ENCODE assay signal across 10 mouse cellular contexts in genomic region chr16:13611399-13611798, GRCm38 (mm10). TPM values are rescaled to one million over a fixed set of nuclear protein-coding genes. Genes with fewer than 3 reads are reported as not detected.
DNase-seq lines count a peak whose midpoint lies in the region; ATAC-seq and TF ChIP-seq lines count a peak whose summit lies in the region.
"Had no signal": no experiment of that assay in that cellular context is flagged by ENCODE, and none has a peak within 500 bp of the region (broad histone marks: within the 10 kb centered on the region; RNA-seq: fewer than 3 reads in every experiment).

No protein-coding gene starts in this region.

- H3K4me3 ChIP-seq in liver, postnatal 0 days (ENCODE audit: low read depth, low read length): no peak overlapping the region
- H3K4me3 ChIP-seq in liver, embryonic 12.5 days: no peak overlapping the region
- H3K4me3 ChIP-seq in heart, embryonic 16.5 days (ENCODE audit: low read length): no peak overlapping the region
- no peak overlapping the region for H3K4me3 ChIP-seq in stomach, embryonic 16.5 days (replicated peaks; ENCODE audit: low read length)
- no peak overlapping the region for H3K4me3 ChIP-seq in hindbrain, embryonic 11.5 days (ENCODE audit: low read depth, low read length)
- H3K4me3 ChIP-seq: forebrain, embryonic 13.5 days; liver, embryonic 15.5 days had no signal

- TF ChIP-seq EP300 in liver, postnatal 0 days (IDR thresholded peaks at IDR 0.05; ENCODE audit: low read depth): no peak

- no peak overlapping the region for H3K9ac ChIP-seq in liver, postnatal 0 days (replicated peaks)
- H3K9ac ChIP-seq in liver, embryonic 12.5 days: no peak overlapping the region
- no peak overlapping the region for H3K9ac ChIP-seq in heart, embryonic 16.5 days (ENCODE audit: low read length)
- H3K9ac ChIP-seq in stomach, embryonic 16.5 days (ENCODE audit: low read length): no peak overlapping the region
- no peak overlapping the region for H3K9ac ChIP-seq in hindbrain, embryonic 11.5 days (ENCODE audit: low read depth, low read length)
- H3K9ac ChIP-seq: forebrain, embryonic 13.5 days; liver, embryonic 15.5 days had no signal

- H3K4me1 ChIP-seq in liver, postnatal 0 days (ENCODE audit: insufficient read depth): 0 out of 2 replicates have a peak, but pooled peaks cover 5% of the 10 kb centered on the region
- no peaks in the 10 kb centered on the region for H3K4me1 ChIP-seq in liver, embryonic 12.5 days
- H3K4me1 ChIP-seq in heart, embryonic 16.5 days (ENCODE audit: control insufficient read depth, insufficient read depth, low read length): peaks cover 7% of the 10 kb centered on the region
- peaks cover 17% of the 10 kb centered on the region for H3K4me1 ChIP-seq in stomach, embryonic 16.5 days (ENCODE audit: control insufficient read depth, insufficient read depth, low read length)
- H3K4me1 ChIP-seq in hindbrain, embryonic 11.5 days (replicated peaks; ENCODE audit: control insufficient read depth, insufficient read depth, low read length): no peaks in the 10 kb centered on the region
- H3K4me1 ChIP-seq: liver, embryonic 15.5 days had no signal

- peak; percentile 36; the same call in 1 of the 2 replicates for ATAC-seq in liver, postnatal 0 days
- no peak for ATAC-seq in liver, embryonic 12.5 days
- peak; percentile 67; the same call in 1 of the 2 replicates for ATAC-seq in heart, embryonic 16.5 days (replicated peaks; ENCODE audit: extremely low read depth, insufficient read depth, low FRiP score)
- peak; percentile 81 for ATAC-seq in stomach, embryonic 16.5 days (ENCODE audit: insufficient read depth, low FRiP score)
- ATAC-seq in inflammation-experienced regulatory T-cells, adult 6 months: no peak
- ATAC-seq in hindbrain, embryonic 11.5 days (ENCODE audit: low FRiP score): no peak
- ATAC-seq: forebrain, embryonic 13.5 days had no signal

- no peaks in the 10 kb centered on the region for H3K27me3 ChIP-seq in liver, postnatal 0 days (ENCODE audit: insufficient read depth, low read length)
- no peaks in the 10 kb centered on the region for H3K27me3 ChIP-seq in liver, embryonic 12.5 days (replicated peaks)
- no peaks in the 10 kb centered on the region for H3K27me3 ChIP-seq in heart, embryonic 16.5 days (ENCODE audit: control insufficient read depth, insufficient read depth, low read length)
- no peaks in the 10 kb centered on the region for H3K27me3 ChIP-seq in stomach, embryonic 16.5 days (ENCODE audit: control insufficient read depth, insufficient read depth, low read length)
- H3K27me3 ChIP-seq in hindbrain, embryonic 11.5 days (ENCODE audit: control insufficient read depth, insufficient read depth, low read length): no peaks in the 10 kb centered on the region
- H3K27me3 ChIP-seq: liver, embryonic 15.5 days had no signal

- no peak for TF ChIP-seq CTCF in liver, postnatal 0 days (IDR thresholded peaks at IDR 0.05; ENCODE audit: low read depth)

- H3K27ac ChIP-seq in liver, postnatal 0 days (ENCODE audit: low read depth): peak overlapping the region; percentile 1; the same call in 1 of the 2 replicates
- H3K27ac ChIP-seq in liver, embryonic 12.5 days: no peak overlapping the region
- H3K27ac ChIP-seq in heart, embryonic 16.5 days (ENCODE audit: low read length): peak overlapping the region; percentile 46
- H3K27ac ChIP-seq in stomach, embryonic 16.5 days (ENCODE audit: low read length): peak overlapping the region; percentile 90
- no peak overlapping the region for H3K27ac ChIP-seq in hindbrain, embryonic 11.5 days (ENCODE audit: low read depth, low read length)
- H3K27ac ChIP-seq: forebrain, embryonic 13.5 days; liver, embryonic 15.5 days had no signal

- H3K36me3 ChIP-seq in liver, postnatal 0 days (replicated peaks; ENCODE audit: insufficient read depth, low read length): peaks cover 3% of the 10 kb centered on the region; the same call in 1 of the 2 replicates
- peaks cover 17% of the 10 kb centered on the region for H3K36me3 ChIP-seq in liver, embryonic 12.5 days
- peaks cover 6% of the 10 kb centered on the region for H3K36me3 ChIP-seq in heart, embryonic 16.5 days (ENCODE audit: control insufficient read depth, insufficient read depth)
- no peaks in the 10 kb centered on the region for H3K36me3 ChIP-seq in stomach, embryonic 16.5 days (ENCODE audit: control insufficient read depth, insufficient read depth, low read length)
- H3K36me3 ChIP-seq in hindbrain, embryonic 11.5 days (ENCODE audit: control insufficient read depth, insufficient read depth, low read length): no peaks in the 10 kb centered on the region

- DNase-seq in liver, postnatal 0 days: no peak
- DNase-seq in kidney, postnatal 25 days: peak; percentile 45 to 59
- DNase-seq in hindbrain, embryonic 11.5 days (ENCODE audit: low spot score): no peak
- no peak for DNase-seq in thymus, adult 18-20 months

- H3K4me2 ChIP-seq in liver, postnatal 0 days (ENCODE audit: low read depth, low read length): no peak overlapping the region
- no peak overlapping the region for H3K4me2 ChIP-seq in liver, embryonic 12.5 days
- no peak overlapping the region for H3K4me2 ChIP-seq in heart, embryonic 16.5 days (ENCODE audit: low read depth, low read length)
- H3K4me2 ChIP-seq in stomach, embryonic 16.5 days (ENCODE audit: low read depth, low read length): peak overlapping the region; percentile 23; the same call in 1 of the 2 replicates
- no peak overlapping the region for H3K4me2 ChIP-seq in hindbrain, embryonic 11.5 days (replicated peaks; ENCODE audit: low read depth, low read length)
- H3K4me2 ChIP-seq: forebrain, embryonic 13.5 days; liver, embryonic 15.5 days had no signal

- no peaks in the 10 kb centered on the region for H3K9me3 ChIP-seq in liver, postnatal 0 days (ENCODE audit: low read length)
- no peaks in the 10 kb centered on the region for H3K9me3 ChIP-seq in liver, embryonic 12.5 days (replicated peaks)
- H3K9me3 ChIP-seq in heart, embryonic 16.5 days (replicated peaks; ENCODE audit: control insufficient read depth, low read length): no peaks in the 10 kb centered on the region
- no peaks in the 10 kb centered on the region for H3K9me3 ChIP-seq in stomach, embryonic 16.5 days (replicated peaks; ENCODE audit: control insufficient read depth, low read length)
- H3K9me3 ChIP-seq in hindbrain, embryonic 11.5 days (ENCODE audit: control insufficient read depth, low read length): no peaks in the 10 kb centered on the region
- H3K9me3 ChIP-seq: forebrain, embryonic 13.5 days; liver, embryonic 15.5 days had no signal

RNA-seq across cellular contexts. Expression of gene Parn, which starts 56.6 kb away (rescaled TPM):
- polyA plus RNA-seq in liver, postnatal 0 days (2015; fragmentation: Nextera tagmentation; extraction: Ambion mirVana): 13.6 and 13.8 TPM in 2 replicates
- 28.1 and 28.5 TPM in 2 replicates for polyA plus RNA-seq in liver, embryonic 12.5 days (2016; fragmentation: Nextera tagmentation; extraction: Ambion mirVana)
- 29.0 and 29.2 TPM in 2 replicates for polyA plus RNA-seq in heart, embryonic 16.5 days (2015; fragmentation: Nextera tagmentation; extraction: Ambion mirVana)
- polyA plus RNA-seq in stomach, embryonic 16.5 days (2015; fragmentation: Nextera tagmentation; extraction: Ambion mirVana): 38.7 and 42.1 TPM in 2 replicates
- polyA plus RNA-seq in inflammation-experienced regulatory T-cells, adult 6 months (2017; shearing (Covaris generic)): 10 to 100 TPM; 26.6 to 38.2 (median 37.3) TPM
- polyA plus RNA-seq in hindbrain, embryonic 11.5 days (2014; fragmentation: Nextera tagmentation; extraction: Ambion mirVana): 40.4 and 44.9 TPM in 2 replicates

Comparison
In these comparisons a context has a peak if more than half of its experiments do, and no peak if none do; other contexts are left out.
1. ATAC-seq: peak in liver, postnatal 0 days (single experiment), heart, embryonic 16.5 days (single experiment) and stomach, embryonic 16.5 days (single experiment); none in liver, embryonic 12.5 days (single experiment), inflammation-experienced regulatory T-cells, adult 6 months (single experiment) and hindbrain, embryonic 11.5 days (single experiment).
2. H3K27ac ChIP-seq: peak in liver, postnatal 0 days (single experiment), heart, embryonic 16.5 days (single experiment) and stomach, embryonic 16.5 days (single experiment); none in liver, embryonic 12.5 days (single experiment) and hindbrain, embryonic 11.5 days (single experiment).
3. DNase-seq: peak in kidney, postnatal 25 days (2 of 2); none in liver, postnatal 0 days (single experiment), hindbrain, embryonic 11.5 days (single experiment) and thymus, adult 18-20 months (0 of 2).